Mouse (Mus musculus): Measurements from ENCODE around the gene Cacnb2.

- TF ChIP-seq POLR2A (IDR thresholded peaks at IDR 0.05; ENCODE audit: borderline replicate concordance, extremely low read depth, insufficient read depth, insufficient read length, poor library complexity, severe bottlenecking): no peak
- TF ChIP-seq CTCF (IDR thresholded peaks at IDR 0.05; ENCODE audit: borderline replicate concordance, extremely low read depth, insufficient read depth, insufficient read length): no peak
Observed at GRCm38 (mm10) chr2:14854054-14854453, 251.2 kb downstream of the Cacnb2 start.
